Mouse (Mus musculus): ENCODE results near the gene Papln. TPM values are rescaled to one million over a fixed set of nuclear protein-coding genes. Genes with fewer than 3 reads are reported as not detected.

Papln gene
- total RNA-seq, 1 experiment, result 0.62 TPM

DNA sequence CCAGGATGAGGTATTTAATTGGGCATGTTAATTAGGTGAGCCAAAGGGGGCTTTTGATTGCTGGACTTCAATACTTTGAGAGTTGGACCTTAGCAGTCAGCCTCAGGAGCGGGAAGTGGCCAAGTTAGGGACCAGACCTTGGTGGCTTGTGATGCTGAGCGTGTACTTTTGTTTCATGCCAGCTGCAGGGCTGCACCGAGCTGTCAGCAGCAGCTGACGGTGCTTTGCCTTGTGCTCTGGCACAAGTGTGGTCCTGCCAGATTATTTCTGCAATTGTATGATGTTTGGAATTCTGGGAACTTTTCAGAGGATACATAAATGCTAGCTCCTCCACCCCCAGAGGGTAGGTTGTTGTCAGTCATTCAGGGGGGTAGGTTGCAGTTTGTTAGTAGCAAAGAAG is 21.9 kb downstream of the Papln start:
- H3K4me1 ChIP-seq (ENCODE audit: control insufficient read depth in 2 of 2, insufficient read depth in 2 of 2, low read length in 2 of 2, poor library complexity in 1 of 2), result no peaks in the 10 kb centered on the region
- H3K27ac ChIP-seq (ENCODE audit: insufficient read depth, low read depth, low read length, poor library complexity, severe bottlenecking), result no peak overlapping the region
- H3K36me3 ChIP-seq (ENCODE audit: control insufficient read depth, insufficient read depth, low read length, poor library complexity, severe bottlenecking), result no peaks in the 10 kb centered on the region
- in situ Hi-C loops (cut with MboI; ENCODE audit: low sequenced_read_pairs in 2 of 2, unreplicated experiment in 2 of 2), result no loop called here
- DNase-seq (ENCODE audit: low read depth, low spot score), result no peak
- H3K9me3 ChIP-seq (ENCODE audit: control insufficient read depth, insufficient read depth, low read depth, low read length), result no peaks in the 10 kb centered on the region
- H3K4me3 ChIP-seq (ENCODE audit: insufficient read depth in 1 of 2, low read depth in 1 of 2, low read length in 2 of 2, poor library complexity in 1 of 2, severe bottlenecking in 1 of 2), result no peak overlapping the region
- no peak overlapping the region for H3K9ac ChIP-seq (ENCODE audit: insufficient read depth, low read depth, low read length, poor library complexity, severe bottlenecking)
- TF ChIP-seq ZC3H11A (IDR thresholded peaks at IDR 0.05; ENCODE audit: borderline replicate concordance, low read depth, low read length), result no peak
- TF ChIP-seq CHD2 (IDR thresholded peaks at IDR 0.05; ENCODE audit: low read depth, low read length), result no peak
- no peak for TF ChIP-seq ZNF384 (IDR thresholded peaks at IDR 0.05; ENCODE audit: low read depth, low read length)
- no peak for TF ChIP-seq MAFK (IDR thresholded peaks at IDR 0.05; ENCODE audit: insufficient read depth, low read depth, low read length)
- TF ChIP-seq HCFC1 (IDR thresholded peaks at IDR 0.05; ENCODE audit: borderline replicate concordance, insufficient read depth, low read length), result no peak

DNA sequence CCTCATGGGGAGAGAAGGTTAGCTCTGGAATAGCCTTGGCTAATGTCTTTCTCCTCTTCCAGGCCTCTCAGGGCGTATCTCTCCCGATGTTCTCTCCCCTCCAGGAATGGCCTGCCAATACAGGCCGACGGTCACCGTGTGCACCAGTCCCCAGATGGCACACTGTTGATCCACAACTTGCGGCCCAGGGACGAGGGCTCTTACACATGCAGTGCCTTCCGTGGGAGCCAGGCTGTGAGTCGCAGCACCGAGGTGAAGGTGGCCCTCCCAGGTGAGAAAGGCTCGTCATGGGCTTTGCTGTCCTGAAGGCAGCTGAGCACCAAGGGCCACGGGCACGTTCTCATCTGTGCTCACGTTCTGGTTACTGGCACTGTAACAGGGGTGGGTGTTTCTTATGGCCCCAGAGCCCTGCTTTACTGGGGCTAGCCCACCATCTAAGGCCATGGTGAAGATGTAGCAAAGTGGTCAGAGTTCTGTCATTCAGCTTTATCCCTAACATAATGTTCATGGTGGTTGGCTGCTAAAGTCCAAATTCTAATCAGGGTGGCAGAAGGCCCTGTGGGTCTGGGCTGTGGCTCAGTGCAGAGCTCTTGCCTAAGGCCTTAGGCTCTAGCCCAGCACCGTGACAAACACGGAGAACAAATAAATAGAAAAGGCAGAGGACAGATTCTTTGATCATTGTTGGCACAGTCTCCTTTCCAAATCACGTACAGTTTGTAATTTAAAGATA is 25.8 kb downstream of the Papln start:
- in situ Hi-C loops (cut with MboI; ENCODE audit: low sequenced_read_pairs in 2 of 2, unreplicated experiment in 2 of 2), result no loop called here
- Histone ChIP-seq H3K9ac (ENCODE audit: insufficient read depth, low read depth, low read length, poor library complexity, severe bottlenecking) (no peak overlapping the region), H3K36me3 (ENCODE audit: control insufficient read depth, insufficient read depth, low read length, poor library complexity, severe bottlenecking) (0 out of 2 replicates have a peak, but pooled peaks cover 2% of the 10 kb centered on the region), H3K9me3 (ENCODE audit: control insufficient read depth, insufficient read depth, low read depth, low read length) (no peaks in the 10 kb centered on the region), H3K27ac (ENCODE audit: insufficient read depth, low read depth, low read length, poor library complexity, severe bottlenecking) (no peak overlapping the region), H3K4me1 (ENCODE audit: control insufficient read depth in 2 of 2, insufficient read depth in 2 of 2, low read length in 2 of 2, poor library complexity in 1 of 2) (no peaks in the 10 kb centered on the region), H3K4me3 (ENCODE audit: insufficient read depth in 1 of 2, low read depth in 1 of 2, low read length in 2 of 2, poor library complexity in 1 of 2, severe bottlenecking in 1 of 2) (no peak overlapping the region)
- no peak for DNase-seq (ENCODE audit: low read depth, low spot score)
- TF ChIP-seq HCFC1 (IDR thresholded peaks at IDR 0.05; ENCODE audit: borderline replicate concordance, insufficient read depth, low read length), result no peak
- no peak for TF ChIP-seq CHD2 (IDR thresholded peaks at IDR 0.05; ENCODE audit: low read depth, low read length)
- no peak for TF ChIP-seq ZC3H11A (IDR thresholded peaks at IDR 0.05; ENCODE audit: borderline replicate concordance, low read depth, low read length)
- TF ChIP-seq ZNF384 (IDR thresholded peaks at IDR 0.05; ENCODE audit: low read depth, low read length), result no peak

DNA sequence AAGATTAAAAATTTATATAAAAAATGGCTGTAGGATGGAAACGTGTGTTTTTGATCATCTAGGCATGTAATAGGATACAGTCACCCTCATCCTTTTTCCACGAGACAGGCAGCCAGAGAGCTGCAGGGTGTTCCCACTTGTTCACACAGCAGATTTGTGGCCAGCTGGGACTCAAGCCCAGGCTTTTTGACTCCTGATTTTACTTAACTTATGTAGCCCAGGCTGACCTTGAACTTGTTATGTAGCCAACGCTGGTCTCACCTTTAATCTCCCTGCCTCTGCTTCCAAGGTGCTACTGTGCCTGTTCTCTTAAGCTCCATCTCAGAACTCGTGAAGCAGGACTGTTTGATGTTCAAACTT is 26.3 kb downstream of the Papln start:
- H3K9me3 ChIP-seq (ENCODE audit: control insufficient read depth, insufficient read depth, low read depth, low read length), result no peaks in the 10 kb centered on the region
- 0 out of 2 replicates have a peak, but pooled peaks cover 2% of the 10 kb centered on the region for H3K36me3 ChIP-seq (ENCODE audit: control insufficient read depth, insufficient read depth, low read length, poor library complexity, severe bottlenecking)
- H3K4me3 ChIP-seq (ENCODE audit: insufficient read depth in 1 of 2, low read depth in 1 of 2, low read length in 2 of 2, poor library complexity in 1 of 2, severe bottlenecking in 1 of 2), result no peak overlapping the region
- no peaks in the 10 kb centered on the region for H3K4me1 ChIP-seq (ENCODE audit: control insufficient read depth in 2 of 2, insufficient read depth in 2 of 2, low read length in 2 of 2, poor library complexity in 1 of 2)
- in situ Hi-C loops (cut with MboI; ENCODE audit: low sequenced_read_pairs in 2 of 2, unreplicated experiment in 2 of 2), result no loop called here
- no peak overlapping the region for H3K9ac ChIP-seq (ENCODE audit: insufficient read depth, low read depth, low read length, poor library complexity, severe bottlenecking)
- DNase-seq (ENCODE audit: low read depth, low spot score), result no peak
- TF ChIP-seq ZNF384 (IDR thresholded peaks at IDR 0.05; ENCODE audit: low read depth, low read length), result no peak
- no peak for TF ChIP-seq CHD2 (IDR thresholded peaks at IDR 0.05; ENCODE audit: low read depth, low read length)
- no peak for TF ChIP-seq HCFC1 (IDR thresholded peaks at IDR 0.05; ENCODE audit: borderline replicate concordance, insufficient read depth, low read length)
- TF ChIP-seq MAFK (IDR thresholded peaks at IDR 0.05; ENCODE audit: insufficient read depth, low read depth, low read length), result no peak
- TF ChIP-seq ZC3H11A (IDR thresholded peaks at IDR 0.05; ENCODE audit: borderline replicate concordance, low read depth, low read length), result no peak
- no peak overlapping the region for H3K27ac ChIP-seq (ENCODE audit: insufficient read depth, low read depth, low read length, poor library complexity, severe bottlenecking)

DNA sequence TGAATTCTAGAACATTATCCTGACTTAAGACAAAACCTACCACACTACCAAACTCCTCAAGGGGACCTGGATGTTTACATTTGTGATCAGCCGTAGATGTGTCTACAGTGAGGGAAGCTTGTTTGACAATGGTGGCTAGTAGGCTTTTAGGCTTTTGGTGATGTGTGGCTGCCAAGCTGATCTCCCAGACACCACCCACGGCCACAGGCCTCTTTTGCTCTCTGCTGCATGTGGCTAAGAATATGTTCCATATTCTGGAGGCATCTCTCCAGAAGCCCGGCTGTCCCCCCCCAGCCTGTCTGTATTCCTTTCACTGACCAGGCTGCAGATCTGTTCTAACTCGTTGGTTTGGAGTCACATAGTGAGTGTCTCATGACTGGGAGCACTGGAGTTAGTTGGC is 27.3 kb downstream of the Papln start:
- in situ Hi-C loops (cut with MboI; ENCODE audit: low sequenced_read_pairs in 2 of 2, unreplicated experiment in 2 of 2), result no loop called here
- H3K9ac ChIP-seq (ENCODE audit: insufficient read depth, low read depth, low read length, poor library complexity, severe bottlenecking), result no peak overlapping the region
- DNase-seq (ENCODE audit: low read depth, low spot score), result no peak
- TF ChIP-seq ZNF384 (IDR thresholded peaks at IDR 0.05; ENCODE audit: low read depth, low read length) (no peak), MAFK (IDR thresholded peaks at IDR 0.05; ENCODE audit: insufficient read depth, low read depth, low read length) (no peak), HCFC1 (IDR thresholded peaks at IDR 0.05; ENCODE audit: borderline replicate concordance, insufficient read depth, low read length) (no peak), CHD2 (IDR thresholded peaks at IDR 0.05; ENCODE audit: low read depth, low read length) (no peak), ZC3H11A (IDR thresholded peaks at IDR 0.05; ENCODE audit: borderline replicate concordance, low read depth, low read length) (no peak)
- no peaks in the 10 kb centered on the region for H3K9me3 ChIP-seq (ENCODE audit: control insufficient read depth, insufficient read depth, low read depth, low read length)
- H3K4me3 ChIP-seq (ENCODE audit: insufficient read depth in 1 of 2, low read depth in 1 of 2, low read length in 2 of 2, poor library complexity in 1 of 2, severe bottlenecking in 1 of 2), result no peak overlapping the region
- no peaks in the 10 kb centered on the region for H3K4me1 ChIP-seq (ENCODE audit: control insufficient read depth in 2 of 2, insufficient read depth in 2 of 2, low read length in 2 of 2, poor library complexity in 1 of 2)
- H3K36me3 ChIP-seq (ENCODE audit: control insufficient read depth, insufficient read depth, low read length, poor library complexity, severe bottlenecking), result peaks cover 6% of the 10 kb centered on the region; the same call in 1 of the 2 replicates
- H3K27ac ChIP-seq (ENCODE audit: insufficient read depth, low read depth, low read length, poor library complexity, severe bottlenecking), result no peak overlapping the region

Measured in ES-E14 (cell line).